Mouse (Mus musculus) brain, embryonic 14.5 days (tissue): ENCODE measurements around the gene Minos1.

Experiments used
- CTCF ChIP-seq: fragments of 200-500 bp; IDR thresholded peaks from 2 replicates; pipeline ENCODE4 v1.5.1; 2012; ENCODE audit warnings: inconsistent platforms, mild to moderate bottlenecking, moderate library complexity, borderline replicate concordance; ENCODE audit not compliant: insufficient read depth, insufficient read length; ENCODE audit errors: extremely low read depth
- POLR2A ChIP-seq: fragments of 200-500 bp; IDR thresholded peaks from 2 replicates; pipeline ENCODE4 v1.6.1; 2012; ENCODE audit warnings: mild to moderate bottlenecking, inconsistent platforms, borderline replicate concordance; ENCODE audit not compliant: poor library complexity, insufficient read depth, insufficient read length, severe bottlenecking; ENCODE audit errors: extremely low read depth

GRCm38 (mm10) chr4:139068287-139068686 is 62.6 kb downstream of the Minos1 start:
- TF ChIP-seq CTCF (no peak), POLR2A (no peak)
